Mouse (Mus musculus) olfactory bulb, adult 2 months (tissue): ENCODE results near the gene Zmiz1.

Source experiments
- CTCF ChIP-seq: fragments of 200-500 bp; IDR thresholded peaks from 2 replicates; pipeline ENCODE4 v1.5.1; 2012; ENCODE audit warnings: low read depth, mild to moderate bottlenecking, low read length, moderate library complexity; ENCODE audit not compliant: insufficient read depth
- POLR2A ChIP-seq: fragments of 200-500 bp; IDR thresholded peaks from 2 replicates; pipeline ENCODE4 v1.6.1; 2012; ENCODE audit warnings: mild to moderate bottlenecking, low read depth, low read length, moderate library complexity; ENCODE audit not compliant: insufficient read depth

DNA sequence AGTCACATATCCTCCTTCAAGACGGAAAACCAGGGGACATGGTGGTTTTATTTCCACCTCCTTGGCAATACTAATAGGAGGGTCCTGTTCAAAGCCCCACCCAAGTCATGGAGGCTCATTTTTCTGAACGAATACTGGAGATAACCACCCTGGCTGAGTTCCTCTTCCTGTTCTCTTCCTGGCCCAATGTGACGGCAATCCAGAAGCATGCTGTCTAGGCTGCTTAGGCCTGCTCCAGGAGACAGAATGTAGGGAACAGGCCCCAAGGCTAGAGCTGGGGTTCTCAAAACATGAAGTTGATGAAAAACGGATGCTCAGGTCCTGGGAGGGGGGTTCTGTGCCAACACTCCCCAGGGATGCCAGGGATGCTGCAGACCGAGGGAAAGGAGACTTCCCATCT, 17.5 kb upstream of the Zmiz1 start:
- TF ChIP-seq CTCF = no peak
- no peak for TF ChIP-seq POLR2A
